Mouse (Mus musculus) urinary bladder, postnatal 4 days (tissue): ENCODE measurements around the gene Ppp1cb.
"Not testable (repeated sequence)": the region's sequence is repeated elsewhere in the genome, so short reads cannot be mapped to it uniquely, and the experiment has no call there.

Experiments
- DNase-seq, 2 experiments: peaks; one replicate each; pipeline ENCODE4 v3.0.0; 2021 to 2022; ENCODE audit warnings: low spot score in 2 of 2

Ppp1cb gene

GRCm38 (mm10) chr5:32458408-32459143, at the start of gene Ppp1cb:
Gene Ppp1cb (plus strand): TSS chr5:32458843.
- peak; percentile 99 for DNase-seq

DNA sequence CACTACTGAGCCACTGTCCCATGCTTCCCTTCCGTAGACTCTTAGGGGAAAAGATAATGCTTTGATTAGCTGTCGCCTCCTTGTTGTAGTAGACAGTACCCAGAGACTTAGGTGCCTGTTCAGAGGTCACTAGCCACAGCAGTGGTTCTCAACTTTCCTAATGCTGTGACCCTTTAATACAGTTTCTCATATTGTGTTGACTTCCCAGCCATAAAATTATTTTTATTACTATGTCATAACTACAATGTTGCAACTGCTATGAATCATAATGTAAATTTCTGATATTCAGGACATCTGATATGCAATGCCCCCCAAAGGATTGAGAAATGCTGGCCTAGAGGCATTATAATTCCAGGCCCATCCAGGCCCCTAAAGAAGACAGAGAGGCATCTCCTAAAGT, 48.9 kb upstream of the Ppp1cb start:
- no peak for DNase-seq

- no peak for DNase-seq
Observed at GRCm38 (mm10) chr5:32410954-32411688, 47.5 kb upstream of the Ppp1cb start.

- DNase-seq = peak in 1 of 2 experiments; percentile 65
Observed at GRCm38 (mm10) chr5:32412186-32412950, 46.3 kb upstream of the Ppp1cb start.

GRCm38 (mm10) chr5:32413083-32413482, 45.6 kb upstream of the Ppp1cb start:
- no peak for DNase-seq

GRCm38 (mm10) chr5:32413569-32413968, 45.1 kb upstream of the Ppp1cb start:
- DNase-seq = no peak

- no peak for DNase-seq
Observed at GRCm38 (mm10) chr5:32414461-32414985, 44.1 kb upstream of the Ppp1cb start.

- no peak for DNase-seq
Observed at GRCm38 (mm10) chr5:32415554-32415953, 43.1 kb upstream of the Ppp1cb start.

DNA sequence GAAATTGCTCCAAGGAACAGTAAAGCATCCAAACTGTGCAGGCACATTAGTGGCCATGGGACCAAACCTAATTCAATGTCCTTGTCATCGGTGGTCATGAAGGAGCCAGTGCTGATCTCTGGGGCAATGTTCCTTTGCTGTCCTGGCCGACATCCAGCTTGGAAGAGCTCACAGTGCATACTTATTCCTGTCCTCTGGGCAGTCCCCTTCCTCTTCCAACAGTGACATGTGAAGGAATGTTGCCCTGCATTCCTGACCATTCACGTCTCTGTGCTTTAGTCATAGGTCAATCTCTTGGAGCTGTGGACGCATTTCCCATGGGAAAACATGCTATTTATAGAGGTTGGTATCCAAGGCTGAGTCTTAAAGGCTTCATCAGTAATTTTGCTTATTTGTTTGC, 41.8 kb upstream of the Ppp1cb start:
- no peak for DNase-seq

DNA sequence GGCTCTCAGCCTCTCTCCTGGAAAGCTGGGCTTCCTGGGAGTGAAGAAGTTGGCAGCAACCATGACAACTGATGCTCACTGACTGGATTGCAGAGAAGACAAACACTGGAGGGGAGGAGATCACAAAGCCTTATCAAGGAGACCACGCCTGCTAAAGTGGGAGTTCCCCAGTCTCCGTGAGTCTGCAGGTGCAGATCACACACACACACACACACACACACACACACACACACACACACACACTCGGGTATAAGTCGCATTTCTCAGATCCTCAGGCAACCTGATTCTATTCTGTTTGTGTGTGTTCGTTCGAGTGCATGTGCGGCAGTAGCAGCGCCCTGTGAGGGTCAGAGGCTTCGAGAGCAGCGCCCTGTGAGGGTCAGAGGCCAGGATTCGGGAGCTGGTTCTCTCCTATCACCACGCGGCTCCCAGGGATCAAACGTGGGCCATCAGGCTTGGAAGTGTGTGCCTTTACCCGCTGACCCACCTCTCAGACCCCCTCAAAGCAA, 36.5 kb upstream of the Ppp1cb start:
- DNase-seq = no peak

DNA sequence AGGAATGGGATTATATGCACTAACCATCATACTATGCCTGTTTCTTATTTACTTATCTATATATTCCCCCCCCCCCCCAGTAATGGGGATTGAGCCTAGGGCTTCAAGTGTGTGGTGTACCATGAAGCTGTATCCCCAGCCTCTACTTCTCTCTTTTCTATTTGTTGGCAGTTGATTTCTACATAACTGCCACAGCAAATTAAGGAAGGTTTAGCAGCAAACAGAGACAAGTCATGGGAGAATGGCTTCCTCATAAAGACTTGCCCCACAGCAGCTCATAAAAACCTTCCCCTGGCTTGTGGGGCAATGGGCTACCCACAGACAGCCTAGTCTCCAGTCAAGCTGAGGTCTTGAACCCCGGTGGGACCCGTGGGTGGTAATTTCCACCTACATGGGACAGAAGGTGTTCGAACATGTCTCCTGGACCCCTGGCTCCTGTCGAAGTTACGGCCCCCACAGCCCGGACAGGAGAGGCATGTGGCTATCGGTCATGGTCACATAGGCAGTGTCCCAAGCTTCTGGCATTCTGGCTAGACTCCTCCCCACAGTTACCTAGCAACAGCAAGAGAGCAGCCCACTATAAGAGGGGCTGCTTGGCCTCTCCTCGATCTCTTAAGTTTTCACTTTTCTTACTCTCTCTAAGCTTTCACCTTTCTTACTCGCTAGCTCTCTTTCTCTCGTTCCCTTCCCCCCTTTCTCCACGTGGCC, 35.1 kb upstream of the Ppp1cb start:
- no peak for DNase-seq

DNA sequence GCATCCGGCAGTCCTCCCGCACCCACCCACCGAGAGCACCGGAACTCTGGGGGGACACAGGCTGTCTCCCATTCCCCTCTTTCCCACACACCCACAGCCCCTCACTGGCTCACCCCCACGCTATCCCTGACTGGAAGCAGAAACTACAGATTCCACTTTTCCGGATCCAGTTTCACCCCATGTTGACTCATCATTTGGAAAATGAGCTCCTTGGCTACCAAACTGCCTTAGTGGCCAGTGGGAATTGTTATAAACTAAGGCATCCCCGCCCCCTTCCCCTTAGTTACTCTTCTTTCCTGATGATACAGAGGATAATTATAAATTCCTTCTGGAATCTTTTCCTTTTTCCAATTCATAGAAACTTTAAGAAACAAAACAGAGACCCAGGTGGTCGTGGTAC, 34.2 kb upstream of the Ppp1cb start:
- DNase-seq = no peak

DNA sequence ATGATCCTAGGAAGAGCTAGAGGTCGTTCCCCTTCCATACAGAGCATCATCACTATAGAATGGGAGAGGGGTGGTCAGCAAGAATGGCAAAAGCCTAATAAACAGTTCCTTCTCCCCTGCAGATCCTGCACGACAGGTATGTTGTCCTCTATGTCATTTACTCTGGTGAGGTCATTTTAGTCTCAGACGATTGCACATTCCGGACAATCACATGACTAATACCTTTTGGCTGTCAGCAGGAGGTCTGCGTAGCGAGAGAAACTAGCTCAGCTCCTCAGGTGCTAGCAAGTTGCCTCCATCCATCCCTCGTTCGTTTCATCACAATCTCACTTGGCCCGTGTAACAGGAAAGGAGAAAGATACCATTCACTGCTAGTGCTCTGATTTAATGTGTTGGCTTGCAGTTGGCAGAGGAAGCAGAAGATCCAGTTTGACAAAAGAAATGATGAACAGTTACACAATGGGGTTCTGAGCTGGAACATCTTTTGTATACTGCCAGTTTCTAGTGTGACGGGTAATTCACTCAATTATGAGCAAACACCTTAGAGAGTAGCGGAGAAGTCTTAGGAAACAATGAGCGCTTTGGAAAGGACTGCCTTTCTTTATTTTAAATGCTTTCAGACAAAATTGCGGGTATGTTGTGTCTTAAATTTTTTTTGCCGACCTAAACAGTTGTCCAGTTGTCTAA, 33.0 kb upstream of the Ppp1cb start:
- no peak for DNase-seq

- DNase-seq = no peak
Observed at GRCm38 (mm10) chr5:32430399-32430798, 28.2 kb upstream of the Ppp1cb start.

DNA sequence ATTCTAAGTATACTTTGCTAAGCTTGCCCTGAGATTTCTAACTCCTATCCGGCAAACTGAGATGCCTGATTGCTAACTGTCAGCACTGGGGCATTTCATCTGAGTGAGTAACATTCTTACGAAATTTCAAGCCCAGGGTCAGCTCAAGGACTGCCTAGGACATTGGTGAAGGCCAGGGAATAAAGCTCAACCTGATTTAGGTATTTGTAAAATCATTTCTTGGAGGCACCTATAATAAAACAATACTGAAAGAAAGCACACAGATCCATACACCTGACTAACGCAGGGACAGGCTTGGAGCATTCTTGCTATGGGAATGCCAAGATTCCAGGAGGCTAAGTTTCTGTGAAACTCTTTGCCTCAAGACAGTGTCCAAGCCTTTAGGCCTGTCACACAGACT, 24.3 kb upstream of the Ppp1cb start:
- DNase-seq = not testable (repeated sequence)

- DNase-seq = no peak
Observed at GRCm38 (mm10) chr5:32435612-32436011, 23.0 kb upstream of the Ppp1cb start.

- DNase-seq = no peak
Observed at GRCm38 (mm10) chr5:32437901-32438563, 20.6 kb upstream of the Ppp1cb start.

- no peak for DNase-seq
Observed at GRCm38 (mm10) chr5:32438564-32438922, 20.1 kb upstream of the Ppp1cb start.

- no peak for DNase-seq
Observed at GRCm38 (mm10) chr5:32441336-32441735, 17.3 kb upstream of the Ppp1cb start.

DNA sequence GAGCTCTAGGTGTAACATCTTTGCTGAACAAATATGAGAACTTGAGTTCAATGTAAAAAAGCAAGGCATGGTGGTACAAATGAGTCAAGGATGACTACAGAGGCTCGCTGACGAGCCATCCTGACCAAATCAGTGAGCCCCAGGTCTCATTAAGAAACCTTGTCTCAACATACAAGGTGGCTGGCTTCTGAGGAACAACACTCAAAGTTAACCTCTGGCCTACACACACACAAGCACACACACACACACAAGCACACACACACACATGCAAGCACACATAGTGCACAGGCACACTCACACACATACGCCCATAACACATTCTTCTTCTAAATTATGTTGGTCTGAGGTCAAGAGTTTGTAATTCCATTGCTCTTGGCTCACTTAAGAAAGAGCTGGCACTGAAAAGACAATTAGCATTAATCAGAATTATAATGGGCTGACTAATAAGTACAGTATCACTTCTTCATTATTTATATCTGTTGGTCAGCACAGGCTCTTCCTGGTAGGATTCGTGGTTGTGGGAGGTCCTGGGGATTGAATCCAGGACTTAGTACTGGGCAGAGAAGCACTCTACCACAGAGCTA, 16.6 kb upstream of the Ppp1cb start:
- DNase-seq = no peak
